Mouse (Mus musculus) lung, embryonic 16.5 days (tissue): ENCODE data around the gene Cdipt. TPM values are rescaled to one million over a fixed set of nuclear protein-coding genes. Genes with fewer than 3 reads are reported as not detected.

Source experiments
- ATAC-seq: fragments of 200-750 bp; cut with Nextera tagmentation; 2 replicates; pipeline ENCODE4 v1.8.0; 2017; ENCODE audit warnings: low read depth, mild to moderate bottlenecking, moderate library complexity
- H3K27ac ChIP-seq: fragments of 300-500 bp; sonication (generic); 2 replicates; pipeline ENCODE4 v1.5.1; 2014; ENCODE audit warnings: mild to moderate bottlenecking, control low read depth, low read length
- H3K27me3 ChIP-seq: fragments of 300-500 bp; sonication (generic); 2 replicates; pipeline ENCODE4 v1.6.1; 2014; ENCODE audit warnings: low read depth, low read length, mixed read lengths; ENCODE audit not compliant: control insufficient read depth, insufficient read depth
- H3K36me3 ChIP-seq: fragments of 300-500 bp; sonication (generic); 2 replicates; pipeline ENCODE4 v1.6.1; 2014; ENCODE audit warnings: low read length; ENCODE audit not compliant: control insufficient read depth, insufficient read depth
- H3K4me1 ChIP-seq: fragments of 300-500 bp; sonication (generic); replicated peaks from 2 replicates; pipeline ENCODE4 v1.6.1; 2014; ENCODE audit warnings: low read length, mixed read lengths; ENCODE audit not compliant: control insufficient read depth, insufficient read depth
- H3K4me2 ChIP-seq: fragments of 300-500 bp; sonication (generic); 2 replicates; pipeline ENCODE4 v1.6.1; 2014; ENCODE audit warnings: low read depth, low read length, control low read depth
- H3K4me3 ChIP-seq: fragments of 300-500 bp; sonication (generic); 2 replicates; pipeline ENCODE4 v1.5.1; 2014; ENCODE audit warnings: mild to moderate bottlenecking, low read length, control low read depth
- H3K9ac ChIP-seq: fragments of 300-500 bp; sonication (generic); 2 replicates; pipeline ENCODE4 v1.6.1; 2014; ENCODE audit warnings: low read length, control low read depth
- H3K9me3 ChIP-seq: fragments of 300-500 bp; sonication (generic); 2 replicates; pipeline ENCODE4 v1.6.1; 2016; ENCODE audit warnings: low read length; ENCODE audit not compliant: control insufficient read depth
- WGBS: fragments of 180-500 bp; shearing (Covaris S2); extraction: QIAGEN DNeasy Blood & Tissue Kit; methylation state at CpG from one replicate; pipeline ENCODE4 v1.1.7; 2014; 5-methylcytosine and 5-hydroxymethylcytosine counted together
- polyA plus RNA-seq: library from polyadenylated mRNA; unstranded; fragments of >200 nt; fragmentation: Nextera tagmentation; extraction: Ambion mirVana; gene quantifications from 2 replicates; pipeline ENCODE4 v1.2.1, GENCODE M21; 2015

Cdipt gene
- polyA plus RNA-seq, 1 experiment from 2014 or later: 119 TPM

- no peak overlapping the region for H3K4me3 ChIP-seq
- ATAC-seq: no peak
- 84% methylated on average over 4 of the region's 4 CpGs for WGBS
- H3K27ac ChIP-seq: no peak overlapping the region
- no peak overlapping the region for H3K9ac ChIP-seq
- no peaks in the 10 kb centered on the region for H3K9me3 ChIP-seq
- H3K4me2 ChIP-seq: no peak overlapping the region
- peaks cover 9% of the 10 kb centered on the region for H3K36me3 ChIP-seq
- H3K4me1 ChIP-seq: peaks cover 3% of the 10 kb centered on the region
- no peaks in the 10 kb centered on the region for H3K27me3 ChIP-seq
Observed at GRCm38 (mm10) chr7:126982054-126982453, 6.3 kb downstream of the Cdipt start.

DNA sequence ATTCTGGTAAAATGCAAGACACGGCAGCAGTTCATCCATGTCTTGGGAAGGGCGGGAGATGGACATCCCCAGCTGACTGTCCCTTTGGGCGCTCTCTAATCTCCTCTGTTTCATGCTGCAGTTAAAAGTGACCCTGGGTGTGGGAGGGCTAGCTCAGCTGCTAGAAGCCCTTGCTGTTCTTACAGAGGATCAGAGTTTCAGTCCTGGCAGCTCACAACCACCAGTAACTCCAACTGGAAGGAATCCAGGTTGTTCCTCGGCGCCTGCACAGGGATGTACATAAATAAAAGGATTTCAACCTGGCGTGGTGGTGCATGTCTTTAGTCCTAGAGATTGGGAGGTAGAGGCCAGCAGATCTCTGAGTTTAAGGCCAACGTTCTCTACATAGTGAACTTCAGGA lies 7.4 kb downstream of the Cdipt start:
- no peak overlapping the region for H3K9ac ChIP-seq
- H3K9me3 ChIP-seq: no peaks in the 10 kb centered on the region
- 71% methylated on average over 7 of the region's 7 CpGs for WGBS
- H3K4me1 ChIP-seq: no peaks in the 10 kb centered on the region
- peaks cover 9% of the 10 kb centered on the region for H3K36me3 ChIP-seq
- no peak overlapping the region for H3K27ac ChIP-seq
- no peak overlapping the region for H3K4me2 ChIP-seq
- no peak overlapping the region for H3K4me3 ChIP-seq
- no peaks in the 10 kb centered on the region for H3K27me3 ChIP-seq
- ATAC-seq: no peak

GRCm38 (mm10) chr7:126984667-126985444 lies 9.1 kb downstream of the Cdipt start:
- no peak overlapping the region for H3K4me2 ChIP-seq
- no peaks in the 10 kb centered on the region for H3K4me1 ChIP-seq
- H3K36me3 ChIP-seq: peaks cover under 1% of the 10 kb centered on the region; the same call in 1 of the 2 replicates
- no peak overlapping the region for H3K9ac ChIP-seq
- no peaks in the 10 kb centered on the region for H3K9me3 ChIP-seq
- ATAC-seq: no peak
- H3K27ac ChIP-seq: no peak overlapping the region
- no peaks in the 10 kb centered on the region for H3K27me3 ChIP-seq
- H3K4me3 ChIP-seq: no peak overlapping the region
- 28% methylated on average over 10 of the region's 10 CpGs for WGBS

DNA sequence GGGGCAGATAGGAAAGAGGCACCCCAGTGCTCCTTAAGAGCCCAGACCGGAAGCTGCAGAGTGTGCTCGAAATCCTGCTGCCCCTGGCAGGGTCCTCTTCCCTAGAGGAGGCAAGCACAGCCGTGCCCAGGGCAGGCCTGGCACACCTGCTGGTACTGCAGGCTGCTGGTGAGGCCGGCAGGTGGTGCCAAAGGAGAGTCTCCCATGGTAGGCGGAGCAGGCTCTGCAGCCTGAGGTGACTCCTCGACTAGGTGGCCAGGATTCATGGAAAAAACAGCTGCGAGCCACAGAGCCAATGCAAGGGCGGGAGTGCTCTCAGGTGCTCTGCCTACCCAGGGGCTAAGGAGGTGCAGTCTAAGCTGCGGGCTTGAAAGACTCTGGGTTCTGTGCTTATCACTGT lies 10.6 kb downstream of the Cdipt start:
- no peak overlapping the region for H3K9ac ChIP-seq
- 28% methylated on average over 9 of the region's 9 CpGs for WGBS
- H3K27me3 ChIP-seq: no peaks in the 10 kb centered on the region
- ATAC-seq: peak; percentile 76
- no peak overlapping the region for H3K27ac ChIP-seq
- H3K36me3 ChIP-seq: no peaks in the 10 kb centered on the region
- H3K4me1 ChIP-seq: no peaks in the 10 kb centered on the region
- no peaks in the 10 kb centered on the region for H3K9me3 ChIP-seq
- no peak overlapping the region for H3K4me3 ChIP-seq
- no peak overlapping the region for H3K4me2 ChIP-seq

DNA sequence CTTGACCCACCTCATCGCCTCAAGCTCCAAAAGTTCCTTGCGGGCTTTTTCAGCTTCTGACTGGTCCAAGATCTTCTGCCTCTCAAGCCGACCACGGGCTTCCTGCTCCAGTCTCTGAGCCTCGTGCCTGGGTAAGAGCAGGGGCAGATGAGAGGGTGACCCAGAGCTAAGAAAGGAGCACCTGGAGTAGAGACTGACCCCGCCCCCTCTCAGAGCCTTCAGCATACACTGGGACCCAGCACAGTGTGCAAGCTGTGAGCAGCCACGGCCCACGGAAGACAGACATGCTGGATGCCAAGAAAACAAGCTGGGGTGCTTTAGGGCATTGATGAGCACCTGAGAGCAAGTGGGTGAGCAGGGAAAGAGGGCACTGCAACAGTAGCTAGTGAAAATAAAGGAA lies 13.1 kb downstream of the Cdipt start:
- no peaks in the 10 kb centered on the region for H3K9me3 ChIP-seq
- H3K4me3 ChIP-seq: no peak overlapping the region
- no peak overlapping the region for H3K4me2 ChIP-seq
- H3K27ac ChIP-seq: no peak overlapping the region
- H3K4me1 ChIP-seq: no peaks in the 10 kb centered on the region
- no peak for ATAC-seq
- H3K27me3 ChIP-seq: no peaks in the 10 kb centered on the region
- 56% methylated on average over 8 of the region's 8 CpGs for WGBS
- no peaks in the 10 kb centered on the region for H3K36me3 ChIP-seq
- H3K9ac ChIP-seq: no peak overlapping the region

DNA sequence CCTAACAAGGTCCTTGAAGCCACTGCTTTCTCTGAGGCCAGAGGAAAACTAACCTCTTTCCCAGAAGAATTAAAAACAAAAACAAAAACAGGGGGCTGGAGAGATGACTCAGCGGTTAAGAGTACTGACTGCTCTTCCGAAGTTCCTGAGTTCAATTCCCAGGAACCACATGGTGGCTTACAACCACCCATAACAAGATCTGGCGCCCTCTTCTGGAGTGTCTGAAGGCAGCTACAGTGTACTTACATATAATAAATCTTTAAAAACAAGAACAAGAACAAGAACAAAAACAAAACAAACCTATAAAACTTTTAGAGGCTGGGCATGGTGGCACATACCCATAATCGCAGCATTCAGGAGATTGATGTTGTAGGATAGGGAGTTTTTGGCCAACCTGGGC lies 20.7 kb downstream of the Cdipt start:
- WGBS: 78% methylated on average over 4 of the region's 4 CpGs
- Histone ChIP-seq H3K4me2 (no peak overlapping the region), H3K27ac (no peak overlapping the region), H3K4me1 (no peaks in the 10 kb centered on the region), H3K27me3 (no peaks in the 10 kb centered on the region), H3K4me3 (no peak overlapping the region), H3K36me3 (no peaks in the 10 kb centered on the region), H3K9ac (no peak overlapping the region), H3K9me3 (no peaks in the 10 kb centered on the region)
- no peak for ATAC-seq

GRCm38 (mm10) chr7:126999568-126999967 lies 23.9 kb downstream of the Cdipt start:
- H3K4me1 ChIP-seq: no peaks in the 10 kb centered on the region
- H3K9ac ChIP-seq: no peak overlapping the region
- no peaks in the 10 kb centered on the region for H3K27me3 ChIP-seq
- 60% methylated on average over 10 of the region's 10 CpGs for WGBS
- no peaks in the 10 kb centered on the region for H3K36me3 ChIP-seq
- ATAC-seq: no peak
- no peak overlapping the region for H3K27ac ChIP-seq
- H3K9me3 ChIP-seq: no peaks in the 10 kb centered on the region
- H3K4me2 ChIP-seq: no peak overlapping the region
- no peak overlapping the region for H3K4me3 ChIP-seq

GRCm38 (mm10) chr7:127003620-127004019 lies 27.9 kb downstream of the Cdipt start:
- no peaks in the 10 kb centered on the region for H3K36me3 ChIP-seq
- H3K27me3 ChIP-seq: no peaks in the 10 kb centered on the region
- no peaks in the 10 kb centered on the region for H3K9me3 ChIP-seq
- no peak overlapping the region for H3K9ac ChIP-seq
- WGBS: 80% methylated on average over 5 of the region's 5 CpGs
- ATAC-seq: no peak
- peaks cover 4% of the 10 kb centered on the region for H3K4me1 ChIP-seq
- H3K27ac ChIP-seq: no peak overlapping the region
- H3K4me3 ChIP-seq: no peak overlapping the region
- H3K4me2 ChIP-seq: no peak overlapping the region

- WGBS: 75% methylated on average over 4 of the region's 4 CpGs
Observed at GRCm38 (mm10) chr7:127004122-127004875, 28.6 kb downstream of the Cdipt start.

More at GRCm38 (mm10) chr7:127004122-127004875, 28.6 kb downstream of the Cdipt start:
- Histone ChIP-seq H3K9me3 (no peaks in the 10 kb centered on the region), H3K27ac (no peak overlapping the region), H3K36me3 (no peaks in the 10 kb centered on the region), H3K4me3 (no peak overlapping the region), H3K9ac (no peak overlapping the region), H3K4me2 (no peak overlapping the region), H3K27me3 (no peaks in the 10 kb centered on the region), H3K4me1 (peaks cover 8% of the 10 kb centered on the region)
- no peak for ATAC-seq
